Mouse (Mus musculus) mature B cell (primary cell): ENCODE measurements around the gene Abca12.

Experiments used
- in situ Hi-C: fragments of 300-500 bp; cut with MboI; formaldehyde crosslinking; loops from 2 replicates; pipeline ENCODE4 v1.14.3; 2019

Gene Abca12

DNA sequence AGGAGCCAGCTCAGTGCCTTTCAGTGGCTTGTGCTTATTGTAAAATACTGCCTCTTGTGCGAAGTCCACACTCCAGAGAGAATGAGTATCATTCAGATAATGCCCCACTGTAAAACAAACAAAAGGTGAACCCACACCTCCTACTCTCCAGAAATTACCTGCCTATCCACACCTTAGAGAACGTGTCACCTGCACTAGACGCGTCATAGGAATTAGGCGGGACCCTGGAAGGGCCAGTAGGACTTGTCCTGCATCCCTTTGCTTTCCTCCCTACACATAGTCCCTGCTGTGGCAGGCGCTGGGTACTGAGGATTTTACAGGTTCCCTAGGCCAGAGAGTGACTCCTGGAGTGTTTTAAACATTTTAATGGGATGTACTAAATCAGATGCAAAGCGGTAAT, at the start of gene Abca12:
TSS of gene Abca12 (minus strand) at position 101 of the 400 bp plus-strand sequence.
- in situ Hi-C loops = no loop called here

DNA sequence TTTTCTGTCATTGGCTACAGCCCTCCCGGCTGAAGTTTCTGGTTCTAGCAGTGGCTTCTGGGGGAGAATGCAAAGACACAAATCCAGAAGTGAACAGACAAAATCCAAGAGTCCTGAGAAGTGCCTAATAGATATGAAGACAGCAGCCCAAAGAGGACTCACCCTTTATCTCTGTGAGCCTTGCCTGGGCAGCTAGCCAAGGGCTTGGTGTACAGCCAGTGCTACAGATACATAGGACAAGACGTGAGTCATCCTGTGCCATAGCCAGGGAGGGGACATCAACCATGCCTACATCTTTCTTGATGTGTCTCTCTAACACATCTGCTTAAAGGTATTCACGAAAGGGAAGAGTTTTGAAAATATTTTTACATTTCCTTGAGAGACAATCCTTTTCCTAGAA, 43.3 kb upstream of the Abca12 start:
- in situ Hi-C loops = no loop called here

DNA sequence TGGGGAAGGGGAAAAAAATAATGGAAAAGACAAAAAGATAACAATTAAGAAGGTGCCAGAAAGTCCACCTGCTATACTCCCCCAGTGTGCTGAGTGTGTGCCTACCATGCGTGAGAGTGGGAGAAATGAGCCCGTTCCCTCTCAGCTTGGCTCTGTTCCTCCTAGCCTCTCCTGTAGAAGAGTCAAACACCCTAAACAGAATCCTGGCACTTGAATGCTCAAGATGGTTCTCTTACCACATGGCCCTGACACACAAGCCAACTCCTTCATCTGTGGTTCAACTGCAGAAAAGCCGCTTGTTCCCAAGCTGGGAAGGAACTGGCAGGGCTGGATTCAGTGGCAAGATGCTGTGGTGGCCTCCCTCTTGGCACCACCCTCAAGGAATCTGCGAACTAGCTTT, 32.7 kb upstream of the Abca12 start:
- in situ Hi-C loops = no loop called here

DNA sequence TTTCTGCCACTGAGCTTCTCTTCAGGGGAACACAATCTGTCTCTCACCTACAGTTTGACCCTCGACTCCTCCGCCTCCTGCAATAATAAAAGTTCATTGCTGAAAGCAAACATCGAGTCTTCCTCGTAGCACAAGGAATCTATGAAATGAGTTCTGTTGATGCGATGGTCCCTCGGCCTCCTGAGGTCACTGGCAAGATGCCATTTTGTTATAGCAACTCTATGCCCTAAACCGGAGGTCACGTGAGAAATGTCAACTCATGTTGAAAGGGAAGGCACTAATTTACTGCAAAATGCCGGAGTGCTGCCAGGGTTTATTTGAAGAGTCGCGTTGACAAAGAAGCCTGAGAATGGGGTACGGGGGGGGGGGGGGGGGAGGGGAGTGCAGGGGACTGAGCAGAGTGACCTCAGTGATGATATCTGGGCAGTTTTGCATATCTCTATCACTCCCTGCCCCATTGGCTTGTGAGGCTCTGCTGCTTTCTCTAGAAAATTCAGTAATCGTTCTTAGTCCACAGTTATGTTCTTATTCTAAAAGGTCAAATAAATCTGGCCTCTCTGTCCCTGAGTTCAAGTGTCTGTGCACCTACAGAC, 7.1 kb upstream of the Abca12 start:
- in situ Hi-C loops = no loop called here

DNA sequence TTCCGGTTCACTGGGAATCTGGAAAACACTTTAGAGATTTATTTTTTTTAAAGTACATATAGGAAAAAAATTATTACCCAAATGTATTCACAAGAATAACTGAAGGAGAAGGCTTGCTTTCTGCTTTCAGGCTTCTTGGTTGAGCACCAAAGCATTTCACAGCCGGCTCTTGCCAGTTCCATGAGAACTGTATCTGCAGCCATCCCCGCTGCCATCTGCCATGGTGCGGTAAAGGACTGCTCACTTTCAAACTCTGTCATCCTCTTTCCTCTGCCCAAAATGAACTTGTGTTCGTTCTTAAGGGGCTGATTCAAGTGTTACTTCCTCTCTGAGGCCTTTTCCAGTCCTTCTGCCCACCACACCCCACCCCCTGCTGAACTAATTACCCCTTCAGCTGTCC, 3.8 kb upstream of the Abca12 start:
- in situ Hi-C loops = no loop called here

DNA sequence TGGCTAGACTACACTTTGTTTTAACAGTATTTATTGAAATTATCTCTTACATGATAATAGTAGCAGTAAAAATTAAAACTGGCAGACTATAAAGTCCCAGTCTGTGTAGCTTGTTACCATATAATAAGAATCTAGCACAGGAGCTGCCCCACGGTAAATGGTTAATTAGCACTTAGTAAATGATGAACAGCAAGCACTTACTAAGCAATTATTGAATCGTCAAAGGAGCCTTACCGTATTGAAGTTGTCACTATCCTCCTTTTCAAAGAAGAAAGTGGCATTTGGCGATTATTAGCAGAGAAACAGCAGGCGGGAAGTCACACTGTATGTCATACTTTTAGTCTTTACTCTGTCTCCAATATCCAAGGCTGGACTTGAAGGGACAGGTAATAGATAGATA, 3.2 kb upstream of the Abca12 start:
- in situ Hi-C loops = no loop called here

DNA sequence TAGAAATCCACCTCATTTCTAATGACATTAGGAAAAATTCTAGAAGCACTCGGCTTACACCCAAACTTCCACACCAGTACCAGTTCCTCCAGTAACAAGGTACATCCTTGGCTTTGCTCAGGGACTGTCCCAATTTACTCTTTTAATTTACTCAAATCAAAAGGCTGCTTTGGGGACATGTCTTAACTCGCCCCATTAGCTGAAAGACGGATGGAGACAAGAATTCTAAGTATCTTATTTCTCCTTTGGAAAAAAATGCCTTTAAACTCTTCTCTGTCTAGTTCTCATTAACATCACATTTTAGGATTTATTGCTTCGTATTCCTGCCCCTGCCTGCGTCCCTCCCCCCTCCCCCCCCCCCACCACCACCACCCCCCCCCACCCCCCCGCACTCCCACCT, 626 bp downstream of the Abca12 start:
- in situ Hi-C loops = no loop called here

DNA sequence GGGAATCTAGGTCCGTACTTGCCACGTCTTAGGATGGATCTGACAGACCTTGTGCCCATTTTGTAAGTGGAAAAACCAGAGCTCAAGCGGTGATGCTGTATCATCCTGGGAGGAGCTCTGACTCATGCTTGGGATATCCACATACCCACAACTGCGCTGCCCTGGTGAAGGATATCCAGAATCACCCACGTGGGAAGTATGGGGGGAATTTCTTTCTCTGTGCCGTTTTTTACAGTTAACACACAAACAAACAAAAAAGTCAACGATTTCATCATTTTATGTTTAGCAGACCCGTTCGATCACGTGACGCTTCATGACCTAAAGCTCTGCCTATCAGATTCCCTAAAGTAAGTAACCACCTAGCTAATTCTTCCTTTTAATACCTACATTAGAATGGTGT, 1.6 kb downstream of the Abca12 start:
- in situ Hi-C loops = no loop called here

DNA sequence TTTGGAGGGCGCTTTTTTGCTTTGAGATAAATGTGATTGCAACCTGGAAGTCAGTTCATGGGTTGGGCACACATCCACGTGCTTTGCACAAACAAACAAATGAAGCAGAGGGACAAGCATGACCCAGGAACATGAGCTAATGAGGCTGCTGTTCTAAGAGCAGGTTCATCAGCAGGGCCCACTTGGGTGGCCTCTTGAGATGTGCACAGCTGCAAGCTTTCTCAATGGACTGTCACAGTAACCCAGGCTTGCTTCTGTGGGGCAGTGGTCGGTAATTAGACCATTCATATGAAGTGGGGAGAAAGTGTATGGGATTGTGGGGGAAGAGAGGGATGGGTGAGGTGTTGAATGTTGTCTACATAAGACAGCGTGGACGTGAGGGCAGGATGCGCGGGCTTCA, 7.0 kb downstream of the Abca12 start:
- in situ Hi-C loops = no loop called here

DNA sequence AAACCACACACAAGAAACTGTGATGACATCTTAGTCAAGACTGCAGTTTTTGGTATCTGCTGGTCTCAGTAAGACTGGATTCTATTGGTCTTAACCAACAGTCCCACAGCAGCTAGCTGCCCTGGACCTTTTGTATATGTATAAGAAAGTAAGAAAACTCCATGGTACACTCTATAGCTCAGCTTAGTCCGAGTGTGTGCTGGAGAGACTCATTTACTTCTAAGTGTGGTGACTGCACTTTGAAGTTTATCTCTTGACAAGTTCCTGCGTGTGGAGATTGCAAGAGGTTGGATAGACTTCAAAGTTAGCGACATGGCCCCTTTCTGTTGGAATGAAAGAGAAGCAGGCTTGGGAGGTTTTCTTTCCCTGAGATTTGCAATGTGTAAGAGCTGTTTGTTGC, 17.1 kb downstream of the Abca12 start:
- in situ Hi-C loops = no loop called here

DNA sequence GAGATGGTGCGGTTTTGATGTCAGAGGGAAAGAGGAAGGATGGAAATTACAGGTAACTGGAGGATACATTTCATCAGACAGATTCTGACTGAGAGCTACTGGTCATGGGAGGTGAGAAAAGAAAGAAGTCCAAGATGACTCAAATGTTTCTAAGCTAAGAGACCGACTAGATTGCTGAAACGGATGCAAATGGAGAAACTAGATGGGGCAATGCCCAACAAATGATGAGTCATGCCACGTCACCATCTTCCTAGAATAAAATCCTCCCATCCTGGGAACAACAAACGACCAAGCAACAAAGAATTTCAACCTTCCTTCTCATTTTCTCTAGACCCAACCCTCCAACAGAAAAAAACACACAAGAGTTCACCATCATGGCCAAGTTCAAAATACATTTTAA, 18.6 kb downstream of the Abca12 start:
- in situ Hi-C loops = no loop called here

DNA sequence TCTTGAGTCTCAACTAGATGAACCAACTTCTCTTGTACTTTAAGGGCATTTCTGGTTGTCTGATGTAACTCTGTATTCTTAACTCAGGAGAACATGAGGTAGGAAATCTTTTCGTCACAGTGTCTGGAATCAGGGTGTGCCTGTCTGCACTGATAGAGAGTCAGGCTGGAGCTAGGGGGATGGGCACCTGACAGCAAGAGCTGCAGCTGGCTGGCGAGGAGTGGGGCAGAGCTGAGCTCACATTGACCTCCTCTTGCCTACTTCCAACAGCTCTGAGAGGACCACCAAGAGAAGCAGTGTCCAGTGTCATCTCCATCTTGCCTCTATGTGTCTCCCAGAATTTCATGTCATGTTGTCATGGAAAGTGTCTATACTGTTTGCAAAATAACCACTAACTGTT, 20.5 kb downstream of the Abca12 start:
- in situ Hi-C loops = no loop called here

DNA sequence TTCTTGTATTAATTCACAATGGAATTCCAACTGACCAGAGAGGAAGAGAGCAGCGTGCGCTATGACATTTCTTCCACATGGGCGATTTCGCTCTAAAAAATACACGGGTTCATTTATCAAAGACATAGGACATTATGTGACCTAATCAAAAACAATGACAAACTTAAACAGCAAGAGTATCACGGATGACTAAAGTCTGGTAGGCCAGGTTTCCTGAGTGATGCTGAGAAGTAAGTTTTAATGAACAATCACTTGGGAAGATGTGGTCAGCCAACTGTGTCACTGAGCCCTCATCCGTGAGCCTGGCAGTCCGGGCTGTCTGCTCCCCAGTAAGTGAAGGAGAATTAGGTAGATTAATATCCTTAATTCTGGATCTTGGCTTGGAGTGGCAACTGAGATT, 21.2 kb downstream of the Abca12 start:
- in situ Hi-C loops = no loop called here

DNA sequence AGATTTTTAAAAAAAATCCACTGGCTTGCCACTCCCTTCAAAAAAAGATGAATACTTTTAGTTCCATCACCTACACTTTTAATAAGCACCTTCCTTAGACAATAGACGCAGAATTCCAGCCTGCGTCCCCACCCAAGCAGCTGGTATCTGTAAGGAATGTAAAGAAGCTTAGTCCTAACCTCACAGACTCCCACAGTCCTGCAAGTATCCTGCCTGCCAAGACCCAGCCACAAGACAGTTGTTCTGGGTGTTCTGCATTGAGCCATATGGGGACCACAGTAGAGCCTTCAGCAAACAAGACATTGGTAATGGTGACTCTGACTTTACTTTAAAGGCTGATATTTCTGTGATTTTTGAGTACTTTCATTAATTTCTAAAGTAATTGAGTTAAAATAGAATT, 22.2 kb downstream of the Abca12 start:
- in situ Hi-C loops = no loop called here

DNA sequence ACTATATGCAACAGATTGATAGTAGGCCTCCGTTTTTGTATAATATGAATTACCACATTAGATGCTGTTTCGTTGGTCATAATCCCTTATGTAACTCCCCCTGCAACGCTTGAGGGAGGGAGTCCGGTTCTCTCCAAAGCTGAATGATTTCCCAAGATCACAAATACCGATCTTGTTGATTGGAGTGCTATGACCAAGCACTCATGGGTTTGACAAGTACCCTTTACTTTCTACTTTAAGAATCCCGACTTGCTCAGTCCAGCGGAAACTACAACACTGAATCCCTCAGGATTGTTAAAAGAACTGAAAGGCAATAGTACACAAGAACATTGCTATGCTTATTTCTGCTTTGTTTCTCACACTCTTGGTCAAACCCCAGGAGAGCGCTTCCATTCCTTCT, 28.1 kb downstream of the Abca12 start:
- in situ Hi-C loops = no loop called here

DNA sequence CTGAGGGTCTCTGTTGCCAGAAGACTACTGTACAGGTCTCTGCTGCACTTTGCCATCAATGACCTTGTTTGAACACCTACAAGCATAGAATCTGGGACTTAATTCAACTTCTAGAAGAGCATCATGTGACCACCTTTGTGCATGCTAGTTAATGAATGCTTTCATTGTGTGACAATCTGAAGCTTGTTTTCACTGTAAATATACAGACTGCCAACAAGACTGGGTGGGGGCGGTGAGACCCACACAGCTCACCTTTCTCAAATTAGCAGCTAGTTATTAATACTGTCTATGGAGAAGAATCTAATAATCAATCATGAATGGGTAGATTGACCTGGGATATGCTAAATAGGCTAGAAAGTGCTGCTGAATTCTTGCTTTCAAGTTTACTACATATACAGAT, 30.6 kb downstream of the Abca12 start:
- in situ Hi-C loops = no loop called here

DNA sequence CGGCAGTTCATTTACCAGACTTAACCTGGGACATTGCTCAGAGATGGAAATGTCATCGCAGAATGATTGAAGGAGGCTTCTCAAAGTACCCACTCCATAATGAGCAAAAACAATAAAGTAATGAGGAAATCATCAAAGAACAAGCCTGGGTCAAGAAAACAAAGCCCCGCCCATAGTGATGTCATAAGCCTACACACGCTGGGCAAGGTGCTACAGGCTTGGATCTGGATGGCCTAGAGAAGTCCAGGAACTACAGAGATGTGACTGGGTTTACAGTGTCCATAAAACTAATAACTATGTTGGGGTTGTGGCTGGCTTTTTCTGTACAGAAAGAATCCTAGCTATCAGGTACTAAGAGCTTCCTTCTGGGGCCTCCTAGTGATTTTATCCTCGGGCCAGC, 41.6 kb downstream of the Abca12 start:
- in situ Hi-C loops = no loop called here

DNA sequence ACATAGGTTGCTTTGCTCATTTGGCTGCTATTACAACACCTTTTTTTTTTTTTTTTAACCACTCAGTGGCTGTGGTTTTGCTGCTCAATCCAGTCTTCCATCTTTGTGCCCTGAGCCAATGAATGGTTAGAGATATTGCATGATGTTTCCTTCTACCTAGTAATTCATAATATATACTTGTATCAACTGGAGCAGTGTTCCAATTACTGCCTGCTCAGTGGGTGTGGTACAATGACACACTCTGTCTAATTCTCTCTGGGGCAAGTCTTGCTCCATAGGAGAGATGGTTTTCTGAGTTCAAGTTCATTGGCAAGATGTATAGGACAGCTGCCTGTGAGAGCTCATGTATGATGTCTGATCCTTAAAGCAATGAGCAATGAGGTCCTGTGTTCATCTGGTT, 44.4 kb downstream of the Abca12 start:
- in situ Hi-C loops = no loop called here

DNA sequence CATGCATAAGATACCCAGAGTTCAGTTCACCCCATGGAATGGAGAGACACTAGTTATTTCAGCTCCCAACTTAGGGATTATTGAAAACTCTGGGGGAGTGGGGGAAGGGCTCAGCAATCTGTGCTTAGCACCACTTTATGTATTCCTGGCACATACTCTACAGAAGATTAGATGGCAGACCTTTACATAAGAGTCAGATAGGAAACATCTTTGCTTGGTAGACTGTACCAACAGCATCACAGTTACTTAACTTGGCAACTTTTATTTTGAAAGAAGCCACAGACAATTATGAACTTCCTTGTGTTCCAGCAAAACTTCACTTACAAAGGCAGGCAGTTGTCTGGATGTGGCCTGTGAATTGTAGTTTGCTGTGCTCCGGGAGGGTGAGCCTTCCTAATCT, 46.9 kb downstream of the Abca12 start:
- in situ Hi-C loops = no loop called here

DNA sequence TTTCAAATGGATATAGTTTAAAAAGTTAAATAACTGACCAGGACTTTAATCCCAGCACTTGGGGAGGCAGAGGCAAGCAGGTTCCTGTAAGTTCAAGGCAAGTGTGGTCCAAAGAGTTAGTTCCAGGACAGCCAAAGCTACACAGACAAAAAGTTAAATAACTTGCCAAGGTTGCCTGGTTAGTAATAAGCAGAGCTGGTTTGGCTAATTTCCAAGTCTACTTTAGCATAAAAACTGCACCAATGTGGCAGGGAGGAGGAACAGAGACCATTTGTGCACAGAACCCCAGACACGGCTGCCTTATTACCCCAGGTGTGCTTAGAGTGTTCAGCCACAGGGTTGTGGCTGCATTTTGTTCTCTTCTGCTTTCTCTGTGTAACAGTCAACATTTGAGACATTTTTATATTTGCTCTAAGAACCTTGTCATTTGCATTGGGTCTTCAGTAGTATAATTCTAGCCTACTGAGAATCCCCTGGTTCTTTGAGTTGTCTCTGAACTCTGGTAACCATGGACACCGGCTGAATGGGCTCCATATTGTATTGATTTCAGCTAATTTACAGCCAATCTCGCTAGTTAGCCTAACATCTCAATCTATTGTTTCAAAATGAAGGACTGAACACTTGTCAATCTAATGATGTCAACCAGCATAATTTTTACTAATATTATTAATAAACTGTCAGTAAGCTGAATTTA, 71.7 kb downstream of the Abca12 start:
- in situ Hi-C loops = no loop called here

DNA sequence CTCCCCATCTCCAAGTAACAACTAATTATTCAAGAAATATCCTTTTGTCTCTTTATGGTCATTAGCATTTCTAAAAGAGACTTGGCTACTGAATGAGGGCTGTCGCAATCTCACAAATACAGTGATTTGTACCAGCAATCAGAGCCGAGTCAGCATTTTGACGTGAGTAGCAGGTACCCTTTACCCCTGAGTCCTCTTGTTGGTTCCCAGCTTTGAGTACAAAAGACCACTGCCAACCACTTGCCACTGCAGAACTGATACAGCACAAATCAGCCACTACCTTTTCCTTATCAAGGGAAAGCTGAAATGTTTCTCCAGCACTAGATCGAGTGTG, 72.5 kb downstream of the Abca12 start:
- in situ Hi-C loops = no loop called here

DNA sequence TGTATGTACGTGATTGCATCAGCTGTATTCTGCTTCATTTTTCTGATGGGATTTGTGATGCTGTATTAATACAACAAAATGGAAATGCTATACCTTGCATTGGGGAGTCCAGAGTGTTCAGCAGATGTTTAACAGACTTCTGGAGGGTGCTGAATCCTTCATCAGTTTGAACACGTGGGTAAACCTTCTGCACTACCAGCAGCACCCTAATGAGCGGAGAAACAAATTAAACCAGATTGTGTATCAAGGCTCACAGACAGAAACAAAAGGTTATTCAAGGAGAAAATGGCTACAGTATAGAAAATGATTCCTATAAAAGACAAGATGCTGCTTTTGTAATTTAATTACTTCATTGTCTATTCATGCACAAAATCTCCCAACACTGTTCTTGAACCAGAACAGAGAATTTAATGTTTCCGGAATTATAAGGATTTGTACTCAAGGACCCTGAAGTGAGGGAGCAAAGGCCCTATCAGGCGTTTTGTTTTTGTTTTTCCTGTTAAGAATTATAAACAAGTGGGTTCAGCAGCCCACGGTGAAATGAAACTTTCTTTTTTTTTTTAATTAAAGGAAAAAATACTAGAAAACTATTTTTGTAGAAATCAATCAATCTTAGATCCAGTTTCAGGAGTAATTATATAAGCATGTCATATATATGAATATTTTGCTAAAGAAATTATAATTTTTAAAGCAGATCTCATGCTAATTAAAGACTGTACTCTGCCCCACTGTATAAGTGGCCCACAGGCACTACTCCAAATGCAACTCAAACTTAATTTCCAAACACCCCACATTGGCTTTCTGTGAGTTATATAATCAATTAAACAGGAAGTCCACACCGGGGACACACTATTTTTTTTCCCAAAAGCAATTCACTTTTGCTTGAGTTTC, 73.1 kb downstream of the Abca12 start:
- in situ Hi-C loops = no loop called here
